In the genomic region with DNA sequence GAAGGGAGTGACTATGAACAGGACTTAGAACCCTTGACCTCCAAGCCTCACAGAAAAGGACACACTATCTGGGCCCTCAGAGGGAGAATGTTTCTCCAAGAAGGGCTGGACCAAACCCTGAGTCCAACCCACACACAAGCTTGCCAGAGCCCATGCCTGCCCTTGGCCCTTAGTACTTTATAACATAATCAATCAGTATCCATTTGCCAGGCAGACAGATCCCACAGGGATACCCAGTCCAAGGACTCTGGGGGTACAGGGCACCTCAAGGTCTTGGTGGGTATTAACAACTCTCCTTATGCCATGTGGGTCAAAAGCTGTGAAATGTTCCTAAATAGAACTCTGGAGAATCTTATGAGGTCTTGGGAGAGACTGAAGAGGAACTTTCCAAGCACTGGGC, we compare ENCODE assay signal across 11 mouse cellular contexts.
"Had no signal": no experiment of that assay in that cellular context is flagged by ENCODE, and none has a peak within 500 bp of the region (broad histone marks: within the 10 kb centered on the region; RNA-seq: fewer than 3 reads in every experiment).

No protein-coding gene starts in this region.

- H3K9ac ChIP-seq: limb, embryonic 15.5 days; liver, embryonic 14.5 days; midbrain, embryonic 12.5 days had no signal

- H3K27ac ChIP-seq: limb, embryonic 15.5 days; liver, embryonic 14.5 days; midbrain, embryonic 12.5 days had no signal

- DNase-seq: kidney, adult 8-10 months; kidney, postnatal 25 days; layer of hippocampus, adult 9-11 months; layer of hippocampus, postnatal 36 days; lung, adult 18-20 months; right cerebral cortex, postnatal 14 days; thymus, postnatal 36 days had no signal

- H3K36me3 ChIP-seq: limb, embryonic 15.5 days; midbrain, embryonic 12.5 days had no signal

- H3K9me3 ChIP-seq: limb, embryonic 15.5 days; midbrain, embryonic 12.5 days had no signal

- H3K4me2 ChIP-seq: limb, embryonic 15.5 days; midbrain, embryonic 12.5 days had no signal

- H3K4me3 ChIP-seq: limb, embryonic 15.5 days; midbrain, embryonic 12.5 days had no signal

- ATAC-seq: midbrain, embryonic 16.5 days had no signal
